Mouse (Mus musculus) midbrain, embryonic 14.5 days (tissue): Measurements from ENCODE around the gene Naaa. TPM values are rescaled to one million over a fixed set of nuclear protein-coding genes. Genes with fewer than 3 reads are reported as not detected.

Source experiments
- ATAC-seq: fragments of 200-750 bp; cut with Nextera tagmentation; 2 replicates; pipeline ENCODE4 v1.8.0; 2017; ENCODE audit warnings: moderate number of reproducible peaks, moderate library complexity; ENCODE audit not compliant: low FRiP score, low TSS enrichment
- DNase-seq: peaks from one replicate; pipeline ENCODE4 v3.0.0-alpha.2; 2015
- H3K27ac ChIP-seq: fragments of 300-500 bp; sonication (generic); replicated peaks from 2 replicates; pipeline ENCODE4 v1.5.1; 2014; ENCODE audit warnings: mild to moderate bottlenecking, low read depth, low read length, moderate library complexity
- H3K27me3 ChIP-seq: fragments of 300-500 bp; sonication (generic); 2 replicates; pipeline ENCODE4 v1.6.1; 2014; ENCODE audit warnings: low read length, control low read depth, mixed read lengths; ENCODE audit not compliant: control insufficient read depth, insufficient read depth
- H3K36me3 ChIP-seq: fragments of 300-500 bp; sonication (generic); 2 replicates; pipeline ENCODE4 v1.6.1; 2014; ENCODE audit warnings: low read length, control low read depth; ENCODE audit not compliant: control insufficient read depth, insufficient read depth
- H3K4me1 ChIP-seq: fragments of 300-500 bp; sonication (generic); 2 replicates; pipeline ENCODE4 v1.6.1; 2014; ENCODE audit warnings: mild to moderate bottlenecking, antibody characterized with exemption, low read length, control low read depth; ENCODE audit not compliant: control insufficient read depth, insufficient read depth
- H3K4me2 ChIP-seq: fragments of 300-500 bp; sonication (generic); 2 replicates; pipeline ENCODE4 v1.6.1; 2014; ENCODE audit warnings: mild to moderate bottlenecking, low read length, moderate library complexity
- H3K4me3 ChIP-seq: fragments of 300-500 bp; sonication (generic); replicated peaks from 2 replicates; pipeline ENCODE4 v1.5.1; 2014; ENCODE audit warnings: low read depth, low read length
- H3K9ac ChIP-seq: fragments of 300-500 bp; sonication (generic); replicated peaks from 2 replicates; pipeline ENCODE4 v1.6.1; 2014; ENCODE audit warnings: mild to moderate bottlenecking, low read length, moderate library complexity
- H3K9me3 ChIP-seq: fragments of 300-500 bp; sonication (generic); 2 replicates; pipeline ENCODE4 v1.6.1; 2016; ENCODE audit warnings: low read length, control low read depth, mixed read lengths; ENCODE audit not compliant: control insufficient read depth
- WGBS: fragments of 180-500 bp; shearing (Covaris S2); extraction: QIAGEN DNeasy Blood & Tissue Kit; methylation state at CpG from one replicate; pipeline ENCODE4 v1.1.7; 2014; 5-methylcytosine and 5-hydroxymethylcytosine counted together
- polyA plus RNA-seq: library from polyadenylated mRNA; unstranded; fragments of >200 nt; fragmentation: Nextera tagmentation; extraction: Ambion mirVana; gene quantifications from 2 replicates; pipeline ENCODE4 v1.2.1, GENCODE M21; 2014

The Naaa gene
- polyA plus RNA-seq, 1 experiment from 2014 or later = 15.2 TPM

GRCm38 (mm10) chr5:92282571-92282970, 4.6 kb upstream of the Naaa start:
- 85% methylated on average over 4 of the region's 4 CpGs for WGBS
- Histone ChIP-seq H3K4me2 (no peak overlapping the region), H3K27ac (no peak overlapping the region), H3K4me3 (no peak overlapping the region), H3K36me3 (peaks cover 30% of the 10 kb centered on the region), H3K27me3 (no peaks in the 10 kb centered on the region), H3K4me1 (peaks cover 7% of the 10 kb centered on the region), H3K9me3 (no peaks in the 10 kb centered on the region), H3K9ac (no peak overlapping the region)
- ATAC-seq (no peak), DNase-seq (no peak)

DNA sequence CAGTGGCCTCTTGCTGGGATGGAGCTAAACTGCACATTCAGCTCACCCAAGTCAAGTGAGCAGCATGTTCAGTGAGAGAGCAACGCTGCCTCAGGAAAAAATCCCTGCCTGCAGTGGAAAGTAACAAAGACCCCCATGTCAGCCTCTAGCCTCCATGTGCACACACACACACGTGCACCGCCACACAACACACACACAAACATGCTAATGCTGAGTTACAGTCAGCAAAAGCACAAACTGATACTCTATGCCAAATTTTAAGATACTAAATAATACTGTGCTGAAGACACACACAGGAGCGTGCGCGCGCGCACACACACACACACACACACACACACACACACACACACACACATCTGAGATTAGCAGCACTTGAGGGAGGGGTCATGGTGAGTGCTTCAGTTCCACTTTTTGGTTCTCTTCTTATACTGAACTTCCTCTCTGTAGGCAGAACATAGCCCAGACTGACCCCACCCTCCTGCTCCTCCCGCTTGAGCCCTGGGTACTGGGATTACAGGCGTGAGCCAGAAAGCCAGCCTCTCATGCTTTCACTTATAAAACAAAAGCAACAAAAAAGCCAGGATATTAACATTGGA, 1.1 kb upstream of the Naaa start:
- Histone ChIP-seq H3K9ac (no peak overlapping the region), H3K36me3 (0 out of 2 replicates have a peak, but pooled peaks cover 2% of the 10 kb centered on the region), H3K4me2 (peak overlapping the region; percentile 87; the same call in 1 of the 2 replicates), H3K9me3 (no peaks in the 10 kb centered on the region), H3K27ac (0 out of 2 replicates have a peak overlapping the region, but pooled peaks have one; percentile 49), H3K4me1 (peaks cover 7% of the 10 kb centered on the region), H3K4me3 (no peak overlapping the region), H3K27me3 (no peaks in the 10 kb centered on the region; the same call in 1 of the 2 replicates)
- WGBS = 83% methylated on average over 10 of the region's 10 CpGs
- no peak for DNase-seq
- ATAC-seq = no peak

- Histone ChIP-seq H3K4me3 (no peak overlapping the region), H3K27me3 (no peaks in the 10 kb centered on the region), H3K4me1 (no peaks in the 10 kb centered on the region), H3K4me2 (no peak overlapping the region), H3K36me3 (no peaks in the 10 kb centered on the region), H3K9ac (no peak overlapping the region), H3K9me3 (no peaks in the 10 kb centered on the region), H3K27ac (no peak overlapping the region)
- WGBS = 88% methylated on average over 7 of the region's 7 CpGs
- ATAC-seq (no peak), DNase-seq (no peak)
These were observed 7.5 kb downstream of the Naaa start for GRCm38 (mm10) chr5:92270496-92270895.

GRCm38 (mm10) chr5:92263761-92264359, 14.1 kb downstream of the Naaa start:
- peaks cover 5% of the 10 kb centered on the region; the same call in 1 of the 2 replicates for H3K4me1 ChIP-seq

DNA sequence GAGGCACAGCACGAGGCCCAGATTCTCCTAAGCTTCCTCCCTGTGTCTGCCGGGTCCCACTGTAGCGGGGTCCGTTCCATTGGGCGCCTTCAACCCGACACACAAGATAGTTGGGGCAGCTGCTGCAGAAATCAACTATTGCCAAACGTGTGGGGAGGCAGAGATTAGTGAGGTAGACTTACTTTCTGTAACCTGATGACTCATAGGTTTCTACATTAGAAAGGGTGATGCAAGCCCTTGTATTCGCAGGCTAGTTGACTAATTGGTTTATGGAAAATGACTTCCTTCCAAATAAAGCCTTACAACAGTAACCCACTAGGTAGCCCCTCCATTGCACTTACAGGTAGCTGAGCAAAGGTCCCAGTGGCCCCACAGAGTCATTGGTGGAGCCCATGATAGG, 15.3 kb downstream of the Naaa start:
- Histone ChIP-seq H3K27ac (no peak overlapping the region), H3K4me3 (no peak overlapping the region), H3K36me3 (no peaks in the 10 kb centered on the region), H3K4me2 (no peak overlapping the region), H3K27me3 (no peaks in the 10 kb centered on the region; the same call in 1 of the 2 replicates), H3K4me1 (peaks cover 5% of the 10 kb centered on the region; the same call in 1 of the 2 replicates), H3K9ac (no peak overlapping the region), H3K9me3 (no peaks in the 10 kb centered on the region)
- DNase-seq (no peak), ATAC-seq (no peak)
- WGBS = 91% methylated on average over 8 of the region's 8 CpGs

More at GRCm38 (mm10) chr5:92263761-92264359, 14.1 kb downstream of the Naaa start:
- no peaks in the 10 kb centered on the region for H3K36me3 ChIP-seq
- WGBS = 3% methylated on average over 4 of the region's 4 CpGs
- H3K27ac ChIP-seq = no peak overlapping the region
- no peak overlapping the region for H3K9ac ChIP-seq
- H3K27me3 ChIP-seq = no peaks in the 10 kb centered on the region
- DNase-seq = peak; percentile 80
- H3K4me3 ChIP-seq = no peak overlapping the region
- ATAC-seq = peak; percentile 79
- no peaks in the 10 kb centered on the region for H3K9me3 ChIP-seq
- no peak overlapping the region for H3K4me2 ChIP-seq

DNA sequence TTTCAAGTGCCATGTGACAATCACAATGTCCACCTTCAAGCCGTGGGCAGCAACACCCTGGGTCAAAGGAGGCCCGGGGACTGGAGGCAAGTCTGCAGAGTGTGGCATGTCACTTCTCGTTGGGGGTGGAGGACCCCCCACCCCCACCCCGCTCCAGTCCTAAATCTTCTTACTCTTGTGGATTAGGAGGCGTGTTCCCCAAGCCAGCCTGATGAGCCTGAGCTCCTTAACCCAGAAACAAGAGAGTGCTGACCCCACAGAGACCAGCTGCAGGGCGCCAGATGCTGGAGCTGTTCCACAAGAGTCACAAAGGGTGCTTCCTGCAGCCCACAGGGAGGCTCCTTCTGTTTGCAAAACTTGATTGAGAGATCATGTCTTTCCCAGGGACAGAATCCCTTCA, 21.8 kb downstream of the Naaa start, which contains the start of gene Ppef2:
Gene Ppef2 (minus strand): TSS at position 61 of the 400 bp plus-strand sequence.
- Histone ChIP-seq H3K4me3 (no peak within 1 kb of the TSS), H3K9ac (no peak within 1 kb of the TSS), H3K36me3 (no peaks in the 10 kb centered on the region), H3K27me3 (no peaks in the 10 kb centered on the region; the same call in 1 of the 2 replicates), H3K4me1 (no peaks in the 10 kb centered on the region), H3K4me2 (no peak within 1 kb of the TSS), H3K27ac (no peak within 1 kb of the TSS), H3K9me3 (no peaks in the 10 kb centered on the region)
- no peak for ATAC-seq
- WGBS = 7% methylated on average over 6 of the region's 6 CpGs
- no peak for DNase-seq

DNA sequence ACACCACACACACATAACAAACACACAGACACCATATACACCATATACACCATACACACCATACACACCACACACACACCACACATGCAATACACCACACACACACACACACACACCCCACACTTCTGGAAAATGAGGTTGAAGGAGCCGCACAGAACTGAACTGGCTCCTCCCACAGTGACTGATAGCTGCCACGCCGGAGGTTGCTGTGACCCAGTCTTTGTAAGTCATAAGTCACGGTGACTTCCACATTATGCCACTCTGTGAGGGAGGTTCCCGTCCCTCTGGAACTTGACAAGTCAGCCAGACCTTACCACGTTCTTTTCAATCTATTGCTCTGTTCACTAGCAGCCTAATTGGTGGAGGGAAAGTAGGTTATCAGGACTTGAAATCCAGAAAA, 23.5 kb downstream of the Naaa start:
- H3K4me2 ChIP-seq = no peak overlapping the region
- 66% methylated on average over 6 of the region's 6 CpGs for WGBS
- no peaks in the 10 kb centered on the region; the same call in 1 of the 2 replicates for H3K27me3 ChIP-seq
- DNase-seq = no peak
- H3K9me3 ChIP-seq = no peaks in the 10 kb centered on the region
- no peak for ATAC-seq
- H3K27ac ChIP-seq = no peak overlapping the region
- no peaks in the 10 kb centered on the region for H3K36me3 ChIP-seq
- H3K9ac ChIP-seq = no peak overlapping the region
- H3K4me3 ChIP-seq = no peak overlapping the region
- H3K4me1 ChIP-seq = no peaks in the 10 kb centered on the region

- ATAC-seq (peak; percentile 55; the same call in 1 of the 2 replicates), DNase-seq (peak; percentile 73)
- H3K4me2 ChIP-seq = peak overlapping the region; percentile 37
- 15% methylated on average over 18 of the region's 18 CpGs for WGBS
- no peak overlapping the region for H3K4me3 ChIP-seq
- no peaks in the 10 kb centered on the region for H3K9me3 ChIP-seq
- H3K27ac ChIP-seq = no peak overlapping the region
- H3K4me1 ChIP-seq = no peaks in the 10 kb centered on the region
- no peak overlapping the region; the same call in 1 of the 2 replicates for H3K9ac ChIP-seq
- H3K27me3 ChIP-seq = no peaks in the 10 kb centered on the region
- no peaks in the 10 kb centered on the region for H3K36me3 ChIP-seq
These were observed 25.1 kb downstream of the Naaa start for GRCm38 (mm10) chr5:92252797-92253343.
